Mouse (Mus musculus) stomach, postnatal 0 days (tissue): ENCODE measurements around the gene Slc35f5.

Experiments
- CTCF ChIP-seq: IDR thresholded peaks from 2 replicates; pipeline ENCODE4 v1.5.1; 2016; ENCODE audit warnings: antibody characterized with exemption, low read depth, mild to moderate bottlenecking, moderate library complexity
- EP300 ChIP-seq: optimal IDR thresholded peaks from 2 replicates; pipeline ENCODE3; 2016; ENCODE audit warnings: antibody characterized with exemption

GRCm38 (mm10) chr1:125516910-125517659, 43.3 kb upstream of the Slc35f5 start:
- TF ChIP-seq EP300 (no peak), CTCF (peak; percentile 39)
